Mouse (Mus musculus): Measurements from ENCODE around the gene Echs1.

GRCm38 (mm10) chr7:140138021-140138310 is 21.7 kb upstream of the Echs1 start:
- no peak for TF ChIP-seq CTCF (IDR thresholded peaks at IDR 0.05; ENCODE audit: borderline replicate concordance, control insufficient read depth, extremely low read depth, insufficient read depth, low read length, poor library complexity)
- no peak for TF ChIP-seq POLR2A (IDR thresholded peaks at IDR 0.05; ENCODE audit: control insufficient read depth, extremely low read depth, insufficient read depth, low read length, poor library complexity)
